Mouse (Mus musculus) MEL (cell line): Measurements from ENCODE around the gene Nubp2. TPM values are rescaled to one million over a fixed set of nuclear protein-coding genes. Genes with fewer than 3 reads are reported as not detected.

ENCODE experiments used
- DNase-seq: peaks from one replicate; pipeline ENCODE4 v3.0.0; 2011; ENCODE audit warnings: low read depth, low spot score
- H3K27ac ChIP-seq: 2 replicates; pipeline ENCODE4 v1.5.1; 2012; ENCODE audit warnings: low read depth, mild to moderate bottlenecking, control low read depth, low read length, moderate library complexity; ENCODE audit not compliant: control insufficient read depth
- H3K27me3 ChIP-seq, 2 experiments: fragments of 150-350 bp in 1 of 2; sonication (generic) in 1 of 2; 2 replicates each; pipeline ENCODE4 v1.6.1; 2012; ENCODE audit warnings: low read length in 2 of 2, mild to moderate bottlenecking in 2 of 2, improper control_type of control experiment in 1 of 2, moderate library complexity in 1 of 2; ENCODE audit not compliant: insufficient read depth in 2 of 2, control insufficient read depth in 1 of 2
- H3K36me3 ChIP-seq, 2 experiments: 2 replicates each; pipeline ENCODE4 v1.6.1; 2012 to 2014; ENCODE audit warnings: low read length in 2 of 2, improper control_type of control experiment in 1 of 2, inconsistent platforms in 1 of 2, mild to moderate bottlenecking in 1 of 2; ENCODE audit not compliant: insufficient read depth in 2 of 2, control insufficient read depth in 1 of 2
- H3K4me1 ChIP-seq, 2 experiments: fragments of 150-350 bp in 1 of 2; sonication (generic) in 1 of 2; 2 replicates each; pipeline ENCODE4 v1.6.1; 2012; ENCODE audit warnings: low read length in 2 of 2, improper control_type of control experiment in 1 of 2, mild to moderate bottlenecking in 1 of 2; ENCODE audit not compliant: insufficient read depth in 2 of 2, control insufficient read depth in 1 of 2
- H3K4me3 ChIP-seq, 2 experiments: fragments of 150-350 bp in 1 of 2; sonication (generic) in 1 of 2; 2 replicates each; pipeline ENCODE4 v1.5.1; 2012; ENCODE audit warnings: low read depth in 2 of 2, low read length in 2 of 2, mild to moderate bottlenecking in 2 of 2, moderate library complexity in 2 of 2, control low read depth in 1 of 2, improper control_type of control experiment in 1 of 2; ENCODE audit not compliant: control insufficient read depth in 1 of 2, insufficient read depth in 1 of 2
- H3K79me2 ChIP-seq: 2 replicates; pipeline ENCODE4 v1.6.1; 2012; ENCODE audit warnings: mild to moderate bottlenecking, low read length, moderate library complexity; ENCODE audit not compliant: control insufficient read depth, poor library complexity, insufficient read depth
- H3K9ac ChIP-seq: 2 replicates; pipeline ENCODE4 v1.6.1; 2012; ENCODE audit warnings: low read depth, mild to moderate bottlenecking, control low read depth, low read length, moderate library complexity; ENCODE audit not compliant: control insufficient read depth, poor library complexity, severe bottlenecking
- H3K9me3 ChIP-seq: fragments of 150-350 bp; sonication (generic); replicated peaks from 2 replicates; pipeline ENCODE4 v1.6.1; 2012; ENCODE audit warnings: mild to moderate bottlenecking, low read length, improper control_type of control experiment, moderate library complexity; ENCODE audit not compliant: insufficient read depth
- CTCF ChIP-seq, 3 experiments: IDR thresholded peaks in 2 of 3; conservative IDR thresholded peaks in 1 of 3; 2 replicates each; pipeline ENCODE4 v1.5.1; 2011 to 2012; ENCODE audit warnings: low read length in 3 of 3, low read depth in 2 of 3, mild to moderate bottlenecking in 2 of 3, improper control_type of control experiment in 1 of 3, inconsistent platforms in 1 of 3, mixed read lengths in 1 of 3, moderate library complexity in 1 of 3; ENCODE audit not compliant: control insufficient read depth in 1 of 3, insufficient read depth in 1 of 3, poor library complexity in 1 of 3, severe bottlenecking in 1 of 3
- E2F4 ChIP-seq: IDR thresholded peaks from 2 replicates; pipeline ENCODE4 v1.6.1; 2011; ENCODE audit warnings: low read depth, low read length, improper control_type of control experiment, borderline replicate concordance
- EP300 ChIP-seq, 2 experiments: IDR thresholded peaks; 2 replicates each; pipeline ENCODE4 v1.6.1; 2011; ENCODE audit warnings: improper control_type of control experiment in 2 of 2, low read length in 2 of 2, low read depth in 1 of 2, mild to moderate bottlenecking in 1 of 2
- MAFK ChIP-seq: IDR thresholded peaks from 2 replicates; pipeline ENCODE4 v1.6.1; 2011; ENCODE audit warnings: low read depth, mild to moderate bottlenecking, low read length, improper control_type of control experiment, borderline replicate concordance
- MAX ChIP-seq: IDR thresholded peaks from 2 replicates; pipeline ENCODE4 v1.6.1; 2011; ENCODE audit warnings: low read length, improper control_type of control experiment
- MAZ ChIP-seq: IDR thresholded peaks from 2 replicates; pipeline ENCODE4 v1.6.1; 2012; ENCODE audit warnings: low read depth, mild to moderate bottlenecking, inconsistent platforms, low read length, improper control_type of control experiment
- MXI1 ChIP-seq: IDR thresholded peaks from 2 replicates; pipeline ENCODE4 v1.6.1; 2011; ENCODE audit warnings: mild to moderate bottlenecking, low read depth, low read length, improper control_type of control experiment
- NRF1 ChIP-seq: IDR thresholded peaks from 2 replicates; pipeline ENCODE4 v1.6.1; 2014; ENCODE audit warnings: low read depth, mild to moderate bottlenecking, inconsistent platforms, low read length, improper control_type of control experiment, moderate library complexity; ENCODE audit not compliant: poor library complexity, insufficient read depth, severe bottlenecking
- POLR2A ChIP-seq, 2 experiments: IDR thresholded peaks; 2 replicates each; pipeline ENCODE4 v1.6.1; 2011 to 2012; ENCODE audit warnings: low read length in 2 of 2, mild to moderate bottlenecking in 2 of 2, control low read depth in 1 of 2, improper control_type of control experiment in 1 of 2, low read depth in 1 of 2, moderate library complexity in 1 of 2; ENCODE audit not compliant: control insufficient read depth in 1 of 2, insufficient read depth in 1 of 2, poor library complexity in 1 of 2
- RAD21 ChIP-seq: IDR thresholded peaks from 2 replicates; pipeline ENCODE4 v1.6.1; 2011; ENCODE audit warnings: mild to moderate bottlenecking, low read depth, low read length, improper control_type of control experiment
- UBTF ChIP-seq: IDR thresholded peaks from 2 replicates; pipeline ENCODE4 v1.6.1; 2012; ENCODE audit warnings: low read depth, mild to moderate bottlenecking, inconsistent platforms, low read length, improper control_type of control experiment, moderate library complexity, borderline replicate concordance; ENCODE audit not compliant: insufficient read depth
- USF1 ChIP-seq: IDR thresholded peaks from 2 replicates; pipeline ENCODE4 v1.6.1; 2014; ENCODE audit warnings: low read depth, mild to moderate bottlenecking, inconsistent platforms, low read length, improper control_type of control experiment, moderate library complexity
- ZNF384 ChIP-seq: IDR thresholded peaks from 2 replicates; pipeline ENCODE4 v1.6.1; 2012; ENCODE audit warnings: low read depth, mild to moderate bottlenecking, inconsistent platforms, low read length, improper control_type of control experiment
- polyA plus RNA-seq, 2 experiments: library from polyadenylated mRNA; stranded (reverse) in 1 of 2; unstranded in 1 of 2; fragments of >175 nt in 1 of 2; fragments of >200 nt in 1 of 2; gene quantifications; 2 replicates each; pipeline versions ENCODE4 v1.2.1 to v1.2.4; 2012; ENCODE audit warnings: low replicate concordance in 2 of 2, low read depth in 1 of 2; ENCODE audit not compliant: insufficient read length in 2 of 2, insufficient read depth in 1 of 2, missing spikeins in 1 of 2
- total RNA-seq: library from RNA; depleted of rRNA; stranded (reverse); fragments of 300-350 nt; gene quantifications from 2 replicates; pipeline ENCODE4 v1.2.3, GENCODE M21; 2012

Gene Nubp2
- total and polyA plus RNA-seq, 3 experiments = 141 to 191 TPM; not detected in 1

DNA sequence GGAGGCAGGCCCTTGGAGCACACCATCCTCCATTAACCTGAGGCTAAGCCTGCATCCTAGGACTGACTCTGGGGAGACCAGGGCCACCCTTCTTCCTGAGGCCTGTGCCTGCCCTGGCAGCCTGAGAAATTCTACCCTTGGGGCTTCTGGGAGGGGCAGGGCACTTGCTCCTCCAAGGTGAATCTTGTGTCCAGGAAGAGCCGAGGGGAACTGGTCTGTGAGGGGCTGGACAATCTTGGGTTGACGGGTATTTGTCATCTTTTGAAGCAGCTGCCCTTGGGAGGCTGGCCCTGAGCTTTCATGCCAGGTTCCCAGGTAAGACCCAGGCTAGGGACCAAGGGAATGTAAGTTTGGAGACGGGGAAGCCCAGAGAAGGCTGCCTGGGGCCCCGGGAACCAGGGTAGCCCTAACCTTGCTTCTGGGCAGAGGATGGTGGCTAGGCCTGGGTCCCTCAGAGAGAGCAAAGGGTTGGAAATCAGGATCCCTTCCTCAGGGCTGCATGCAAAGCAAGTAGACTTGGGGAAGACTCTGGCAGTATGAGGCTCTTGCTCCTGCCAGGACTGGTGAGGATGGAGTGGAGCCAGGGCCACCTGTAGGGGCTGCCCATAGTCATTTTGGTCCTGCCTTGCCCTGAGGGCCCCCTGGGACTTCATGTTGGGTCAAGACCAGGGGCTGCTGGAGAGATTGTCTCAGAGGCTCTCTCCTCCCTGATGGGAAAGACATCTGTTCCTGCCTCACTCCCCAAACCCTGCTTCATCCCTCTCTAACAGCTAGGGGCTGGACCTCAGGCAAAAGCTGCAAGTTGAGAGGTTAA is 12.1 kb upstream of the Nubp2 start:
- no peak overlapping the region for H3K27ac ChIP-seq
- H3K9me3 ChIP-seq = no peaks in the 10 kb centered on the region
- H3K79me2 ChIP-seq = peaks cover 33% of the 10 kb centered on the region
- peaks cover 0 to 13% of the 10 kb centered on the region in 2 experiments; a peak in 2 of 4 replicates for H3K36me3 ChIP-seq
- H3K27me3 ChIP-seq = no peaks in the 10 kb centered on the region
- no peak overlapping the region for H3K9ac ChIP-seq
- H3K4me3 ChIP-seq = no peak overlapping the region
- no peak for DNase-seq
- TF ChIP-seq POLR2A (IDR thresholded peaks at IDR 0.05; ENCODE audit: control insufficient read depth in 1 of 2, insufficient read depth in 1 of 2, low read depth in 1 of 2, low read length in 2 of 2, poor library complexity in 1 of 2) = no peak
- no peak for TF ChIP-seq ZNF384
- TF ChIP-seq NRF1 = no peak
- TF ChIP-seq E2F4 = no peak
- TF ChIP-seq MAX = no peak
- no peak for TF ChIP-seq CTCF (IDR thresholded peaks at IDR 0.05 in 2 of 3, conservative IDR thresholded peaks at IDR 0.05 in 1 of 3; ENCODE audit: control insufficient read depth in 1 of 3, insufficient read depth in 1 of 3, low read depth in 2 of 3, low read length in 3 of 3, poor library complexity in 1 of 3, severe bottlenecking in 1 of 3)
- TF ChIP-seq MXI1 = no peak
- no peak for TF ChIP-seq USF1
- TF ChIP-seq MAFK = no peak
- H3K4me1 ChIP-seq = peaks cover 2 to 23% of the 10 kb centered on the region in 2 experiments; a peak in 3 of 4 replicates

DNA sequence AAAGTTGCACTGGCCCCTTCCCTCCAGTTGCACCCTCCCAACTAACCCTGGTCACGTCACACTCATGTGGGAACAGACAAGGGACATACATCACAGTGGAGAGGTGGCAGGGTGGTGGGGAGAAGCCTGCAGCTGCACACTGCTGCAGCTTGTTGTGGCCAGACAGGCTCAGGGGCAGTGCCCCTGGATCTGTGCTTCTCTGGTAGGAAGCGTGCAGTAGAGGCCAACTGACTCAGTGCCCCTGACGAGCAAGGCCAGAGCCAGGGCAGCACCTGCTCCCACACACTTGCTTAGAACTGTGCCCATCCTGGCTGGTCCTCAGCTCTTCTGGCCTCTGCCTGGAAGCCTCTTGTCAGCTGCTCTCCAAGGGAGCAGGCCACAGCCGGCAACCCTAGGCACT is 11.5 kb upstream of the Nubp2 start:
- DNase-seq = no peak
- Histone ChIP-seq H3K27ac (no peak overlapping the region), H3K9ac (no peak overlapping the region), H3K27me3 (no peaks in the 10 kb centered on the region), H3K36me3 (peaks cover 0 to 9% of the 10 kb centered on the region in 2 experiments; a peak in 2 of 4 replicates), H3K4me1 (peaks cover 0 to 18% of the 10 kb centered on the region in 2 experiments; a peak in 3 of 4 replicates), H3K9me3 (no peaks in the 10 kb centered on the region), H3K79me2 (peaks cover 34% of the 10 kb centered on the region), H3K4me3 (no peak overlapping the region)
- TF ChIP-seq RAD21 = no peak
- TF ChIP-seq EP300 (IDR thresholded peaks at IDR 0.05; ENCODE audit: low read depth in 1 of 2, low read length in 2 of 2) = no peak
- TF ChIP-seq UBTF = no peak
- TF ChIP-seq MAZ = no peak

DNA sequence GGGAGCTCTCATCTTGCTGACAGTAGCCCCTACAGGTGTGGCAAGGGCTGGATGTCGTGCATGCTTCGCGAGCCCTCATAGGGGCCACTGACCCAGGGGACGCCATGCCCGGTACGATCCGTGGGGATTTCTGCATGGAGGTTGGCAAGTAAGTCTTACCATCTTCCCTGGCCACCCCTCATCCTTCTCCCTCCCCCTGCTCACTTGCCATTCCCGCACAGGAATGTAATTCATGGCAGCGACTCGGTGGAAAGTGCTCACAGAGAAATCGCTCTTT is 10.8 kb upstream of the Nubp2 start:
- Histone ChIP-seq H3K27ac (no peak overlapping the region), H3K9me3 (no peaks in the 10 kb centered on the region), H3K36me3 (peaks cover 0 to 7% of the 10 kb centered on the region in 2 experiments; a peak in 2 of 4 replicates), H3K79me2 (peaks cover 34% of the 10 kb centered on the region), H3K4me3 (peak overlapping the region; percentile 80 to 94), H3K9ac (peak overlapping the region; percentile 64), H3K4me1 (peaks cover 0 to 16% of the 10 kb centered on the region in 2 experiments; a peak in 2 of 4 replicates), H3K27me3 (no peaks in the 10 kb centered on the region)
- no peak for TF ChIP-seq MAZ
- DNase-seq = no peak
